Mouse (Mus musculus) kidney, embryonic 16.5 days (tissue): Measurements from ENCODE around the gene Muc1. TPM values are rescaled to one million over a fixed set of nuclear protein-coding genes. Genes with fewer than 3 reads are reported as not detected.
"Not testable (repeated sequence)": the region's sequence is repeated elsewhere in the genome, so short reads cannot be mapped to it uniquely, and the experiment has no call there.

Experiments used
- ATAC-seq: fragments of 200-750 bp; cut with Nextera tagmentation; 2 replicates; pipeline ENCODE4 v1.8.0; 2017; ENCODE audit warnings: moderate TSS enrichment; ENCODE audit not compliant: low FRiP score, low TSS enrichment
- H3K27ac ChIP-seq: fragments of 300-500 bp; sonication (generic); 2 replicates; pipeline ENCODE4 v1.5.1; 2014; ENCODE audit warnings: low read length
- H3K27me3 ChIP-seq: fragments of 300-500 bp; sonication (generic); 2 replicates; pipeline ENCODE4 v1.6.1; 2014; ENCODE audit warnings: low read length, control low read depth, mixed read lengths; ENCODE audit not compliant: insufficient read depth
- H3K36me3 ChIP-seq: fragments of 300-500 bp; sonication (generic); 2 replicates; pipeline ENCODE4 v1.6.1; 2014; ENCODE audit warnings: low read length, control low read depth, mixed read lengths; ENCODE audit not compliant: insufficient read depth
- H3K4me1 ChIP-seq: fragments of 300-500 bp; sonication (generic); 2 replicates; pipeline ENCODE4 v1.6.1; 2014; ENCODE audit warnings: low read length, control low read depth, mixed read lengths; ENCODE audit not compliant: insufficient read depth
- H3K4me2 ChIP-seq: fragments of 300-500 bp; sonication (generic); replicated peaks from 2 replicates; pipeline ENCODE4 v1.6.1; 2014; ENCODE audit warnings: low read depth, low read length
- H3K4me3 ChIP-seq: fragments of 300-500 bp; sonication (generic); 2 replicates; pipeline ENCODE4 v1.5.1; 2014; ENCODE audit warnings: mild to moderate bottlenecking, low read length
- H3K9ac ChIP-seq: fragments of 300-500 bp; sonication (generic); replicated peaks from 2 replicates; pipeline ENCODE4 v1.6.1; 2014; ENCODE audit warnings: low read length
- H3K9me3 ChIP-seq: fragments of 300-500 bp; sonication (generic); 2 replicates; pipeline ENCODE4 v1.6.1; 2016; ENCODE audit warnings: low read length, control low read depth
- WGBS: fragments of 180-500 bp; shearing (Covaris S2); extraction: QIAGEN DNeasy Blood & Tissue Kit; methylation state at CpG from one replicate; pipeline ENCODE4 v1.1.7; 2014; 5-methylcytosine and 5-hydroxymethylcytosine counted together
- polyA plus RNA-seq: library from polyadenylated mRNA; unstranded; fragments of >200 nt; fragmentation: Nextera tagmentation; extraction: Ambion mirVana; gene quantifications from 2 replicates; pipeline ENCODE4 v1.2.1, GENCODE M21; 2015

Gene Muc1
- polyA plus RNA-seq, 1 experiment from 2014 or later, result 23.6 TPM

- ATAC-seq, result no peak
- peaks cover 16% of the 10 kb centered on the region for H3K4me1 ChIP-seq
- no peaks in the 10 kb centered on the region for H3K27me3 ChIP-seq
- H3K9me3 ChIP-seq, result no peaks in the 10 kb centered on the region
- H3K36me3 ChIP-seq, result peaks cover 40% of the 10 kb centered on the region
- no peak overlapping the region for H3K27ac ChIP-seq
- WGBS, result 86% methylated on average over 6 of the region's 6 CpGs
- no peak overlapping the region for H3K4me2 ChIP-seq
- no peak overlapping the region for H3K9ac ChIP-seq
- no peak overlapping the region for H3K4me3 ChIP-seq
These were observed 20.1 kb upstream of the Muc1 start for GRCm38 (mm10) chr3:89208736-89209135.

GRCm38 (mm10) chr3:89209731-89210130, 19.1 kb upstream of the Muc1 start:
- H3K4me1 ChIP-seq, result peaks cover 22% of the 10 kb centered on the region
- no peak overlapping the region for H3K4me2 ChIP-seq
- no peak overlapping the region for H3K4me3 ChIP-seq
- peaks cover 40% of the 10 kb centered on the region for H3K36me3 ChIP-seq
- H3K27me3 ChIP-seq, result no peaks in the 10 kb centered on the region
- no peak overlapping the region for H3K9ac ChIP-seq
- WGBS, result 86% methylated on average over 7 of the region's 7 CpGs
- peak overlapping the region; percentile 23; the same call in 1 of the 2 replicates for H3K27ac ChIP-seq
- no peak for ATAC-seq
- no peaks in the 10 kb centered on the region for H3K9me3 ChIP-seq

- peaks cover 40% of the 10 kb centered on the region for H3K36me3 ChIP-seq
- H3K4me3 ChIP-seq, result no peak overlapping the region
- peaks cover 26% of the 10 kb centered on the region for H3K4me1 ChIP-seq
- no peak for ATAC-seq
- WGBS, result 64% methylated on average over 13 of the region's 13 CpGs
- no peaks in the 10 kb centered on the region for H3K27me3 ChIP-seq
- no peaks in the 10 kb centered on the region for H3K9me3 ChIP-seq
- no peak overlapping the region for H3K9ac ChIP-seq
- H3K27ac ChIP-seq, result peak overlapping the region; percentile 23; the same call in 1 of the 2 replicates
- no peak overlapping the region for H3K4me2 ChIP-seq
These were observed 18.7 kb upstream of the Muc1 start for GRCm38 (mm10) chr3:89210162-89210561.

- WGBS, result 55% methylated on average over 7 of the region's 7 CpGs
- H3K9ac ChIP-seq, result no peak overlapping the region
- no peak for ATAC-seq
These were observed 18.1 kb upstream of the Muc1 start for GRCm38 (mm10) chr3:89210731-89211130.

DNA sequence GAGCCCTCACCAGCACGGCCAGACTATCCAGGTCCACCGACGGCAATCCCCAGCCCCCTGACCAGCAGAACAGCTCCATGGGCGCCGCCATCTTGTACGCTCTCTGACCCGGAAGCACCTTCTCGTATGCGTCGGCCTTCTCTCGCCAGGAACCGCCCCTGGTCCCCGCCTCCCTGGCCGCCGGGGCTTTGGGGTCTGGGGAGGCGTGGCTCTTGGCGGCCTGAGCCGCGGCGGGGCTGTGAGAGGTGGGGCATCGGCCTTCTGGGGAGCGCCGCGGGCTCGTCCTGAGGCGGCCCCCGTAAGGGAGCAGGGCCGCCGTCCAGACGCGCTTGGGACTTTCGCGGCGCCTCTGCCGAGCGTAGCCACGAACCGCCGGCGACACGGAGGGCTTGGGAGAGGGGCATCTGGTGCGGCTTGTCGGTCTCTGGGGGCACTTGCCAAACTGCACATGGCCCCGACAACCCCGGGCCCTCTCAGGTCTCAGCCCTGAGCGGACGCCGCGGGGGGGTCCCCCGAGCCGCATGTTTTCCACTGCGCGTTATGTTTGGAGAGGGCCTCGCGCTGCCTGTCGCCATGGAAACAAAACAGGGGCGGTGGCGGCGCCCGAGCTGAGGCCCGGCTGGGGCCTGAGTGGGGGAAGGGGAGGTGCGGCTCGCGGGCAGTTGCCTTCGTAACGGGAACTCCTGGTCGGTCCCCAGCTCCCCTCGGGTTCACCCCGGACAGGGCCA, 14.9 kb upstream of the Muc1 start:
- Histone ChIP-seq H3K4me2 (peak overlapping the region; percentile 84), H3K36me3 (peaks cover 12% of the 10 kb centered on the region), H3K4me3 (peak overlapping the region; percentile 90), H3K9ac (peak overlapping the region; percentile 83), H3K9me3 (no peaks in the 10 kb centered on the region), H3K4me1 (peaks cover 33% of the 10 kb centered on the region), H3K27ac (peak overlapping the region; percentile 95), H3K27me3 (no peaks in the 10 kb centered on the region)
- peak; percentile 92 for ATAC-seq
- WGBS, result under 1% methylated on average over 69 of the region's 69 CpGs

More at GRCm38 (mm10) chr3:89210731-89211130, 18.1 kb upstream of the Muc1 start:
- Histone ChIP-seq H3K4me2 (no peak overlapping the region), H3K9me3 (no peaks in the 10 kb centered on the region), H3K27me3 (no peaks in the 10 kb centered on the region), H3K4me1 (peaks cover 32% of the 10 kb centered on the region), H3K27ac (no peak overlapping the region), H3K36me3 (peaks cover 40% of the 10 kb centered on the region), H3K4me3 (no peak overlapping the region)

GRCm38 (mm10) chr3:89214681-89215411, 14.0 kb upstream of the Muc1 start, which contains the start of gene Thbs3:
TSS of gene Thbs3 (plus strand) at chr3:89215180.
- H3K9ac ChIP-seq, result peak within 1 kb of the TSS; percentile 83
- H3K27me3 ChIP-seq, result no peaks in the 10 kb centered on the region
- H3K4me1 ChIP-seq, result peaks cover 33% of the 10 kb centered on the region
- 1% methylated on average over 19 of the region's 19 CpGs for WGBS
- H3K4me2 ChIP-seq, result peak within 1 kb of the TSS; percentile 84
- H3K27ac ChIP-seq, result peak within 1 kb of the TSS; percentile 95
- peaks cover 4% of the 10 kb centered on the region; the same call in 1 of the 2 replicates for H3K36me3 ChIP-seq
- peak within 1 kb of the TSS; percentile 90 for H3K4me3 ChIP-seq
- no peak for ATAC-seq
- H3K9me3 ChIP-seq, result no peaks in the 10 kb centered on the region

DNA sequence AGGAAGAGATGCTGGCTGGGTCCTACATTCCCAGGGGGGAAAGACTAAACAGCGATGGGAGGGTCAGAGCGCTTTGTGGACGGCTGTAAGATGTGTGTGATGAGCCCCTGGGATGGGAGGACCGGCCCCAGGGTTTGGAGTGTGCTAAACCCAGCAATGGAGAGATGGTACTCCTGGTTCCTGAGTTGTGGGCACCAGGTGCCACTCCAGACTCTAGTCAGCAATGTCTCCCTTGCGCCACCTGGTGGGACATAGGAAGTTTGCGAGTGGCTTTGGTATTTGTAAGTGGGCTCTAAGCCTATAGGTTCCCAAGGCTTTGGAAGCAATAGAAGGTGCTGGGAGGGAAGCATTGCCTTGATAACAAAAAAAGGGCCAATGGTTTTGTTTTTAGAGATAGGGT, 13.0 kb upstream of the Muc1 start:
- 0% methylated on average over 6 of the region's 6 CpGs for WGBS
- Histone ChIP-seq H3K36me3 (no peaks in the 10 kb centered on the region), H3K27me3 (no peaks in the 10 kb centered on the region), H3K4me2 (peak overlapping the region; percentile 84), H3K4me1 (peaks cover 28% of the 10 kb centered on the region), H3K4me3 (peak overlapping the region; percentile 90), H3K27ac (no peak overlapping the region), H3K9me3 (no peaks in the 10 kb centered on the region), H3K9ac (peak overlapping the region; percentile 83)
- peak; percentile 21; the same call in 1 of the 2 replicates for ATAC-seq

- H3K36me3 ChIP-seq, H3K4me2 ChIP-seq, H3K27me3 ChIP-seq, H3K9me3 ChIP-seq, ATAC-seq, H3K27ac ChIP-seq, H3K9ac ChIP-seq, H3K4me3 ChIP-seq: not testable (repeated sequence)
- 80% methylated on average over 7 of the region's 7 CpGs for whole genome bisulfite sequencing
- H3K4me1 ChIP-seq, result peaks cover 26% of the 10 kb centered on the region
These were observed 12.4 kb upstream of the Muc1 start for GRCm38 (mm10) chr3:89216407-89216806.

GRCm38 (mm10) chr3:89218271-89218670, 10.6 kb upstream of the Muc1 start:
- no peak overlapping the region for H3K4me3 ChIP-seq
- ATAC-seq, result no peak
- H3K27ac ChIP-seq, result no peak overlapping the region
- no peaks in the 10 kb centered on the region for H3K36me3 ChIP-seq
- H3K9me3 ChIP-seq, result no peaks in the 10 kb centered on the region
- no peak overlapping the region for H3K9ac ChIP-seq
- peaks cover 17% of the 10 kb centered on the region for H3K4me1 ChIP-seq
- no peaks in the 10 kb centered on the region for H3K27me3 ChIP-seq
- WGBS, result 76% methylated on average over 1 of the region's 1 CpGs
- no peak overlapping the region for H3K4me2 ChIP-seq

GRCm38 (mm10) chr3:89219546-89219945, 9.3 kb upstream of the Muc1 start:
- H3K4me3 ChIP-seq, result no peak overlapping the region
- H3K27ac ChIP-seq, result no peak overlapping the region
- H3K4me2 ChIP-seq, result no peak overlapping the region
- no peaks in the 10 kb centered on the region for H3K9me3 ChIP-seq
- H3K9ac ChIP-seq, result peak overlapping the region; percentile 44; the same call in 1 of the 2 replicates
- H3K4me1 ChIP-seq, result peaks cover 13% of the 10 kb centered on the region
- H3K36me3 ChIP-seq, result no peaks in the 10 kb centered on the region
- no peak for ATAC-seq
- H3K27me3 ChIP-seq, result no peaks in the 10 kb centered on the region
- WGBS, result 29% methylated on average over 8 of the region's 8 CpGs
